Mouse (Mus musculus) layer of hippocampus, adult 8-10 months (tissue): ENCODE measurements at regions not wholly inside any gene's neighbourhood (a gene's known extent, or its start where the extent isn't known, plus 50 kb on each side); places are given as distances from the start of the nearest gene placed in this dataset.

Source experiments
- DNase-seq, 2 experiments: peaks; one replicate each; pipeline ENCODE4 v3.0.0; 2022; ENCODE audit warnings: low spot score in 2 of 2

- peak; percentile 75 to 79 for DNase-seq
Measured at GRCm38 (mm10) chr16:79718230-79718629, 627.3 kb upstream of the Tmprss15 start.

- DNase-seq, result no peak
Measured at GRCm38 (mm10) chr16:79692444-79692843, 601.5 kb upstream of the Tmprss15 start.

- DNase-seq, result no peak
Measured at GRCm38 (mm10) chr16:79651162-79651741, 560.4 kb upstream of the Tmprss15 start.

- DNase-seq, result no peak
Measured at GRCm38 (mm10) chr16:79640898-79641297, 550.0 kb upstream of the Tmprss15 start.

GRCm38 (mm10) chr16:79627139-79627538 lies 536.2 kb upstream of the Tmprss15 start:
- no peak for DNase-seq

GRCm38 (mm10) chr16:79611002-79611401 lies 520.1 kb upstream of the Tmprss15 start:
- DNase-seq, result no peak

GRCm38 (mm10) chr16:79590891-79591290 lies 500.0 kb upstream of the Tmprss15 start:
- no peak for DNase-seq

- no peak for DNase-seq
Measured at GRCm38 (mm10) chr16:79585745-79586144, 494.8 kb upstream of the Tmprss15 start.

- DNase-seq, result no peak
Measured at GRCm38 (mm10) chr16:79570867-79571266, 480.0 kb upstream of the Tmprss15 start.

- no peak for DNase-seq
Measured at GRCm38 (mm10) chr16:79534370-79534769, 443.5 kb upstream of the Tmprss15 start.

GRCm38 (mm10) chr16:79492493-79492892 lies 401.6 kb upstream of the Tmprss15 start:
- no peak for DNase-seq

GRCm38 (mm10) chr16:79450871-79451270 lies 360.0 kb upstream of the Tmprss15 start:
- DNase-seq, result no peak

- DNase-seq, result no peak
Measured at GRCm38 (mm10) chr16:79449732-79450131, 358.8 kb upstream of the Tmprss15 start.

- no peak for DNase-seq
Measured at GRCm38 (mm10) chr16:79407385-79407784, 316.5 kb upstream of the Tmprss15 start.

GRCm38 (mm10) chr16:79406216-79406615 lies 315.3 kb upstream of the Tmprss15 start:
- DNase-seq, result peak; percentile 8 to 16

- no peak for DNase-seq
Measured at GRCm38 (mm10) chr16:79404064-79404463, 313.2 kb upstream of the Tmprss15 start.

GRCm38 (mm10) chr16:79400100-79400499 lies 309.2 kb upstream of the Tmprss15 start:
- no peak for DNase-seq

GRCm38 (mm10) chr16:79398476-79398875 lies 307.6 kb upstream of the Tmprss15 start:
- DNase-seq, result no peak

GRCm38 (mm10) chr16:79394425-79394824 lies 303.5 kb upstream of the Tmprss15 start:
- DNase-seq, result no peak

- no peak for DNase-seq
Measured at GRCm38 (mm10) chr16:79386421-79386820, 295.5 kb upstream of the Tmprss15 start.

GRCm38 (mm10) chr16:79350127-79350526 lies 259.2 kb upstream of the Tmprss15 start:
- no peak for DNase-seq

- DNase-seq, result no peak
Measured at GRCm38 (mm10) chr16:79342453-79342852, 251.6 kb upstream of the Tmprss15 start.

- DNase-seq, result no peak
Measured at GRCm38 (mm10) chr16:79336416-79336815, 245.5 kb upstream of the Tmprss15 start.

- no peak for DNase-seq
Measured at GRCm38 (mm10) chr16:79336016-79336415, 245.1 kb upstream of the Tmprss15 start.
